Mouse (Mus musculus): ENCODE data around the gene Tmf1.

GRCm38 (mm10) chr6:97142611-97143010 is 36.3 kb downstream of the Tmf1 start:
- TF ChIP-seq POLR2A (IDR thresholded peaks at IDR 0.05; ENCODE audit: borderline replicate concordance, extremely low read depth, low read depth, low read length) (no peak), CTCF (IDR thresholded peaks at IDR 0.05; ENCODE audit: insufficient read depth, low read length) (no peak)
